Mouse (Mus musculus): ENCODE data around the gene Rnaseh2b. TPM values are rescaled to one million over a fixed set of nuclear protein-coding genes. Genes with fewer than 3 reads are reported as not detected.

Gene Rnaseh2b
- polyA plus RNA-seq, 1 experiment: 6.5 TPM

- H3K4me1 ChIP-seq: no peaks in the 10 kb centered on the region
- peaks cover 11% of the 10 kb centered on the region for H3K9me3 ChIP-seq
- H3K36me3 ChIP-seq (replicated peaks; ENCODE audit: low read length): no peaks in the 10 kb centered on the region
- H3K27me3 ChIP-seq (replicated peaks): peaks cover 16% of the 10 kb centered on the region
- TF ChIP-seq FLI1 (IDR thresholded peaks at IDR 0.05; ENCODE audit: low read length) (no peak), GATA1 (IDR thresholded peaks at IDR 0.05; ENCODE audit: borderline replicate concordance, low read length) (no peak)
- H3K4me3 ChIP-seq (replicated peaks): no peak overlapping the region
These were observed 123.8 kb downstream of the Rnaseh2b start for GRCm38 (mm10) chr14:62416007-62416741.

GRCm38 (mm10) chr14:62416742-62417134 lies 124.3 kb downstream of the Rnaseh2b start:
- TF ChIP-seq FLI1 (IDR thresholded peaks at IDR 0.05; ENCODE audit: low read length) (no peak), GATA1 (IDR thresholded peaks at IDR 0.05; ENCODE audit: borderline replicate concordance, low read length) (no peak)
- no peaks in the 10 kb centered on the region for H3K36me3 ChIP-seq (replicated peaks; ENCODE audit: low read length)
- H3K27me3 ChIP-seq (replicated peaks): peaks cover 13% of the 10 kb centered on the region
- peaks cover 5% of the 10 kb centered on the region for H3K9me3 ChIP-seq
- H3K4me1 ChIP-seq: no peaks in the 10 kb centered on the region
- H3K4me3 ChIP-seq (replicated peaks): no peak overlapping the region

GRCm38 (mm10) chr14:62417501-62417900 lies 125.1 kb downstream of the Rnaseh2b start:
- Histone ChIP-seq H3K27me3 (replicated peaks) (peaks cover 12% of the 10 kb centered on the region), H3K4me3 (replicated peaks) (no peak overlapping the region), H3K9me3 (no peaks in the 10 kb centered on the region), H3K36me3 (replicated peaks; ENCODE audit: low read length) (no peaks in the 10 kb centered on the region), H3K4me1 (no peaks in the 10 kb centered on the region)
- no peak for TF ChIP-seq GATA1 (IDR thresholded peaks at IDR 0.05; ENCODE audit: borderline replicate concordance, low read length)
- no peak for TF ChIP-seq FLI1 (IDR thresholded peaks at IDR 0.05; ENCODE audit: low read length)

- Histone ChIP-seq H3K4me3 (replicated peaks) (no peak overlapping the region), H3K27me3 (replicated peaks) (peaks cover 12% of the 10 kb centered on the region), H3K36me3 (replicated peaks; ENCODE audit: low read length) (no peaks in the 10 kb centered on the region), H3K4me1 (no peaks in the 10 kb centered on the region), H3K9me3 (no peaks in the 10 kb centered on the region)
- TF ChIP-seq FLI1 (IDR thresholded peaks at IDR 0.05; ENCODE audit: low read length) (no peak), GATA1 (IDR thresholded peaks at IDR 0.05; ENCODE audit: borderline replicate concordance, low read length) (no peak)
These were observed 129.9 kb downstream of the Rnaseh2b start for GRCm38 (mm10) chr14:62422265-62422664.

Other genes starting within 250 kb of the Rnaseh2b start
- gene Dleu7, start 458 bp downstream of the Rnaseh2b start, polyA plus RNA-seq (2012; ENCODE audit: insufficient read depth, low replicate concordance): 0.07 TPM in 1 of 2 replicates, not detected in the other
- gene Gucy1b2, start 163.7 kb downstream of the Rnaseh2b start, polyA plus RNA-seq (2012; ENCODE audit: insufficient read depth, low replicate concordance): not detected in 2 replicates